Mouse (Mus musculus) limb, embryonic 14.5 days (tissue): ENCODE results near the gene Wdr95. TPM values are rescaled to one million over a fixed set of nuclear protein-coding genes. Genes with fewer than 3 reads are reported as not detected.

Experiments used
- ATAC-seq: fragments of 200-750 bp; cut with Nextera tagmentation; 2 replicates; pipeline ENCODE4 v1.8.0; 2017; ENCODE audit warnings: low read depth, moderate number of reproducible peaks, moderate TSS enrichment; ENCODE audit not compliant: low FRiP score
- DNase-seq: peaks from one replicate; pipeline ENCODE4 v3.0.0-alpha.2; 2015; ENCODE audit warnings: low spot score
- H3K27ac ChIP-seq: fragments of 300-500 bp; sonication (generic); replicated peaks from 2 replicates; pipeline ENCODE4 v1.5.1; 2014; ENCODE audit warnings: low read depth, mild to moderate bottlenecking, low read length, moderate library complexity, mixed read lengths
- H3K27me3 ChIP-seq: fragments of 300-500 bp; sonication (generic); 2 replicates; pipeline ENCODE4 v1.6.1; 2014; ENCODE audit warnings: low read length, mixed read lengths; ENCODE audit not compliant: control insufficient read depth, insufficient read depth
- H3K36me3 ChIP-seq: fragments of 300-500 bp; sonication (generic); 2 replicates; pipeline ENCODE4 v1.6.1; 2014; ENCODE audit warnings: mild to moderate bottlenecking, low read length, moderate library complexity, mixed read lengths; ENCODE audit not compliant: control insufficient read depth, insufficient read depth
- H3K4me1 ChIP-seq: fragments of 300-500 bp; sonication (generic); 2 replicates; pipeline ENCODE4 v1.6.1; 2014; ENCODE audit warnings: antibody characterized with exemption, low read length, mixed read lengths; ENCODE audit not compliant: control insufficient read depth, insufficient read depth
- H3K4me2 ChIP-seq: fragments of 300-500 bp; sonication (generic); replicated peaks from 2 replicates; pipeline ENCODE4 v1.6.1; 2014; ENCODE audit warnings: low read depth, mild to moderate bottlenecking, low read length, moderate library complexity; ENCODE audit not compliant: severe bottlenecking
- H3K4me3 ChIP-seq: fragments of 300-500 bp; sonication (generic); replicated peaks from 2 replicates; pipeline ENCODE4 v1.5.1; 2014; ENCODE audit warnings: low read length
- H3K9ac ChIP-seq: fragments of 300-500 bp; sonication (generic); 2 replicates; pipeline ENCODE4 v1.6.1; 2014; ENCODE audit warnings: mild to moderate bottlenecking, low read depth, low read length, moderate library complexity; ENCODE audit not compliant: severe bottlenecking
- H3K9me3 ChIP-seq: fragments of 300-500 bp; sonication (generic); 2 replicates; pipeline ENCODE4 v1.6.1; 2016; ENCODE audit warnings: low read length; ENCODE audit not compliant: control insufficient read depth
- POLR2A ChIP-seq: fragments of 200-500 bp; IDR thresholded peaks from 2 replicates; pipeline ENCODE4 v1.8.0; 2012; ENCODE audit warnings: inconsistent platforms, mild to moderate bottlenecking, moderate library complexity, borderline replicate concordance; ENCODE audit not compliant: insufficient read depth, insufficient read length; ENCODE audit errors: extremely low read depth
- WGBS: fragments of 180-500 bp; shearing (Covaris S2); extraction: QIAGEN DNeasy Blood & Tissue Kit; methylation state at CpG from one replicate; pipeline ENCODE4 v1.1.7; 2014; 5-methylcytosine and 5-hydroxymethylcytosine counted together
- polyA plus RNA-seq, 2 experiments: library from polyadenylated mRNA; depleted of rRNA in 1 of 2; stranded (reverse) in 1 of 2; unstranded in 1 of 2; fragments of >200 nt; fragmentation: Nextera tagmentation in 1 of 2; extraction: Ambion mirVana in 1 of 2; gene quantifications; 2 replicates each; pipeline versions ENCODE4 v1.2.1 to v1.2.3; 2012 to 2014

Wdr95 gene
- polyA plus RNA-seq, 2 experiments, result 0.07 to 0.18 TPM

DNA sequence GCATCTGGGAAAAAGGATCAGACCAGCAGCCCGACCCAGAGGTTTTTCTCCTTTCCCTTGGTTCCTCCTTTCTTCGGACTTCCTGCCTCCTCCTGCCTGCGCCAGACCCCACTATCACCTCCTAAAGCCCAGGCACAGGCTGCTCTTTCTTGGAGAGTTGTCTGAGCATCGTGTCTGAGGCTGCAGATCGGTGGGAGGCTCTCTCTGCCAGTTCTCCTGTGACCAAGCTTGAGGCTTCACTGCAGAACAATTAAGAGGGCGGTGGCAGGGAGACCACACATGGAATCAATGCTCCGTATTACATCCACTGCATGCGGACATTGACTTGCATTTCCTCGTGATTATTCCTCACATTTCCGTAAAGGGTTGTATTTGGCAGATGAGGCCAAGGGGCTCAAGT lies 49.0 kb downstream of the Wdr95 start:
- Histone ChIP-seq H3K4me3 (no peak overlapping the region), H3K9ac (no peak overlapping the region), H3K9me3 (no peaks in the 10 kb centered on the region), H3K36me3 (no peaks in the 10 kb centered on the region), H3K4me2 (no peak overlapping the region), H3K4me1 (0 out of 2 replicates have a peak, but pooled peaks cover 8% of the 10 kb centered on the region), H3K27me3 (no peaks in the 10 kb centered on the region), H3K27ac (no peak overlapping the region)
- DNase-seq (no peak), ATAC-seq (no peak)
- WGBS, result 41% methylated on average over 10 of the region's 10 CpGs
- TF ChIP-seq POLR2A, result no peak

DNA sequence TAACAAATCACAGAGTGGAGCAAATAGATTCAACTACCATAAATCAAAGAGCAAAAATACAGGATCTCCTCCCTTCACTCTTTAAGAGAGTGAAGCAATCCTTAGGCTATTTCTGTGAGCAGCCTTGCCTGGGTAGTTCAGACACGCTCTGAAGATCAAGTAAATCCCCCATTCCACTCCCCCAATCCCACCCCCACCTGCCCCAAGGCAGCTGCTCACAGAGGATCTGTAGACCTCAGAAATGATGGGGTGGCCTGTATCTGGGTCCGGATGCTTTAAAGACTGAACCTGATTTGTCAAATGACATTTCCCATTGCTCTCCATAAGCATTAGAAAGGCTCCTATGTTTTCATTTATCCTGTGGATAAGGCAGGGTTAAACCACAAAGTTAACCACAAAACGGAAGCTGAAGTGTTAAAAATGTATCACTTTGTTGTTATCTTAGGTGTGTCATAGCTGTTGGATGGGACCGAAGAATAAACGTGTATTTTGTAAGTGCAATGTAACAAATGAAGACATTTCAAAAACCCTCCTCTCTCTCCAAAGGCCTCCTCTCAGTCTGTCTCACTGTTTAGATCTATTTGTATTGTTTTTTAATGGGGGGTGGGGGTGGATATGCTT lies 54.3 kb downstream of the Wdr95 start:
- no peak overlapping the region for H3K27ac ChIP-seq
- no peak overlapping the region for H3K4me3 ChIP-seq
- 62% methylated on average over 5 of the region's 5 CpGs for WGBS
- DNase-seq (no peak), ATAC-seq (no peak)
- H3K9me3 ChIP-seq, result no peaks in the 10 kb centered on the region
- 0 out of 2 replicates have a peak overlapping the region, but pooled peaks have one; percentile 17 for H3K9ac ChIP-seq
- no peaks in the 10 kb centered on the region for H3K27me3 ChIP-seq
- H3K4me2 ChIP-seq, result no peak overlapping the region
- no peaks in the 10 kb centered on the region for H3K36me3 ChIP-seq
- no peak for TF ChIP-seq POLR2A
- peaks cover 15% of the 10 kb centered on the region; the same call in 1 of the 2 replicates for H3K4me1 ChIP-seq

- no peak for TF ChIP-seq POLR2A
- H3K27ac ChIP-seq, result no peak overlapping the region
- no peak overlapping the region for H3K4me2 ChIP-seq
- H3K27me3 ChIP-seq, result no peaks in the 10 kb centered on the region
- no peaks in the 10 kb centered on the region for H3K36me3 ChIP-seq
- no peak for ATAC-seq
- no peak overlapping the region for H3K4me3 ChIP-seq
- no peaks in the 10 kb centered on the region for H3K9me3 ChIP-seq
- DNase-seq, result no peak
- peaks cover 15% of the 10 kb centered on the region; the same call in 1 of the 2 replicates for H3K4me1 ChIP-seq
- peak overlapping the region; percentile 17; the same call in 1 of the 2 replicates for H3K9ac ChIP-seq
- WGBS, result 11% methylated on average over 8 of the region's 8 CpGs
Observed at GRCm38 (mm10) chr5:149583507-149583906, 55.0 kb downstream of the Wdr95 start.

- H3K9ac ChIP-seq, result no peak overlapping the region
- H3K36me3 ChIP-seq, result no peaks in the 10 kb centered on the region
- no peak for DNase-seq
- no peak overlapping the region for H3K27ac ChIP-seq
- no peak for TF ChIP-seq POLR2A
- no peaks in the 10 kb centered on the region for H3K9me3 ChIP-seq
- no peaks in the 10 kb centered on the region for H3K27me3 ChIP-seq
- H3K4me1 ChIP-seq, result peaks cover 15% of the 10 kb centered on the region; the same call in 1 of the 2 replicates
- H3K4me3 ChIP-seq, result no peak overlapping the region
- H3K4me2 ChIP-seq, result no peak overlapping the region
- whole genome bisulfite sequencing, result 46% methylated on average over 8 of the region's 8 CpGs
- no peak for ATAC-seq
Observed at GRCm38 (mm10) chr5:149584154-149584655, 55.7 kb downstream of the Wdr95 start.

DNA sequence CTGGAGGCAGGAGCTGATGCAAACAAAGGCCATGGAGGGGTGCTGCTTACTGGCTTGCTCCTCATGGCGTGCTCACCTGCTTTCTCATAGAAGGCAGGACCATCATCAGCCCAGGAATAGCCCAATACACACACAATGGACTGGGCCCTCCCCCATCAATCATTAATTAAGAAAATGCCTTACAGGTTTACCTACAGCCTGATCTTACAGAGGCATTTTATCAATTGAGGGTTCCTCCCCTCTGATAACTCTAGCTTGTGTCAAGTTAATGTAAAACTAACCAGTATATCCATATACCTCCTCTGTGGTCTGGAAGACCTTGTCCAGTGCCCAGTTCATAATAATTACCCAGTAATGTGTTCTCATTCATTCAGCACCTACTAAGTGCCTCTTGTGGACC lies 56.8 kb downstream of the Wdr95 start:
- DNase-seq, result no peak
- Histone ChIP-seq H3K27ac (no peak overlapping the region), H3K9ac (no peak overlapping the region), H3K4me2 (no peak overlapping the region), H3K4me3 (no peak overlapping the region), H3K9me3 (no peaks in the 10 kb centered on the region), H3K4me1 (peaks cover 15% of the 10 kb centered on the region; the same call in 1 of the 2 replicates), H3K36me3 (no peaks in the 10 kb centered on the region), H3K27me3 (no peaks in the 10 kb centered on the region)
- WGBS, result 89% methylated on average over 1 of the region's 1 CpGs
- no peak for ATAC-seq
- no peak for TF ChIP-seq POLR2A
